Mouse (Mus musculus): ENCODE measurements around the gene Klhl12.
"Not testable (repeated sequence)": the region's sequence is repeated elsewhere in the genome, so short reads cannot be mapped to it uniquely, and the experiment has no call there.

Gene Klhl12

GRCm38 (mm10) chr1:134448537-134448936, 6.8 kb upstream of the Klhl12 start:
- DNase-seq (ENCODE audit: low spot score in 2 of 2), result not testable (repeated sequence)

- DNase-seq (ENCODE audit: low spot score in 2 of 2), result no peak
These were observed 5.1 kb upstream of the Klhl12 start for GRCm38 (mm10) chr1:134450201-134450600.

- peak; percentile 14 to 57 for DNase-seq (ENCODE audit: low spot score in 2 of 2)
These were observed 4.3 kb upstream of the Klhl12 start for GRCm38 (mm10) chr1:134450986-134451385.

- no peak for DNase-seq (ENCODE audit: low spot score in 2 of 2)
These were observed 729 bp downstream of the Klhl12 start for GRCm38 (mm10) chr1:134456060-134456459.

GRCm38 (mm10) chr1:134458139-134458727, 2.9 kb downstream of the Klhl12 start:
- DNase-seq (ENCODE audit: low spot score in 2 of 2), result no peak

GRCm38 (mm10) chr1:134460294-134461284, 5.3 kb downstream of the Klhl12 start:
- DNase-seq (ENCODE audit: low spot score in 2 of 2), result no peak

- no peak for DNase-seq (ENCODE audit: low spot score in 2 of 2)
These were observed 29.3 kb downstream of the Klhl12 start for GRCm38 (mm10) chr1:134484623-134485022.

- DNase-seq (ENCODE audit: low spot score in 2 of 2), result no peak
These were observed 35.8 kb downstream of the Klhl12 start for GRCm38 (mm10) chr1:134490903-134491801.

GRCm38 (mm10) chr1:134492276-134492675, 36.9 kb downstream of the Klhl12 start:
- DNase-seq (ENCODE audit: low spot score in 2 of 2), result no peak

- no peak for DNase-seq (ENCODE audit: low spot score in 2 of 2)
These were observed 38.2 kb downstream of the Klhl12 start for GRCm38 (mm10) chr1:134493496-134493895.

- DNase-seq (ENCODE audit: low spot score in 2 of 2), result no peak
These were observed 38.6 kb downstream of the Klhl12 start for GRCm38 (mm10) chr1:134493956-134494355.

- peak; percentile 99 for DNase-seq (ENCODE audit: low spot score in 2 of 2)
These were observed 39.3 kb downstream of the Klhl12 start, which contains the start of gene Rabif for GRCm38 (mm10) chr1:134494428-134495215. Gene Rabif, plus strand, starts transcription at chr1:134494648.

- no peak for DNase-seq (ENCODE audit: low spot score in 2 of 2)
These were observed 39.8 kb downstream of the Klhl12 start for GRCm38 (mm10) chr1:134495216-134495539.

- no peak for DNase-seq (ENCODE audit: low spot score in 2 of 2)
These were observed 40.7 kb downstream of the Klhl12 start for GRCm38 (mm10) chr1:134495991-134496390.

GRCm38 (mm10) chr1:134500916-134501315, 45.6 kb downstream of the Klhl12 start:
- DNase-seq (ENCODE audit: low spot score in 2 of 2), result no peak

GRCm38 (mm10) chr1:134506201-134506600, 50.9 kb downstream of the Klhl12 start:
- DNase-seq (ENCODE audit: low spot score in 2 of 2), result no peak

GRCm38 (mm10) chr1:134510018-134510417, 54.7 kb downstream of the Klhl12 start:
- peak; percentile 45 to 49 for DNase-seq (ENCODE audit: low spot score in 2 of 2)

- no peak for DNase-seq (ENCODE audit: low spot score in 2 of 2)
These were observed 56.9 kb downstream of the Klhl12 start for GRCm38 (mm10) chr1:134512183-134512582.

GRCm38 (mm10) chr1:134512584-134512983, 57.3 kb downstream of the Klhl12 start:
- DNase-seq (ENCODE audit: low spot score in 2 of 2), result no peak

GRCm38 (mm10) chr1:134513312-134513860, 58.1 kb downstream of the Klhl12 start:
- DNase-seq (ENCODE audit: low spot score in 2 of 2), result no peak

Data from thymus, postnatal 10 days (tissue).